Mouse (Mus musculus) midbrain, embryonic 16.5 days (tissue): ENCODE measurements at regions not wholly inside any gene's neighbourhood (a gene's known extent, or its start where the extent isn't known, plus 50 kb on each side); places are given as distances from the start of the nearest gene placed in this dataset.

Experiments used
- ATAC-seq: fragments of 200-750 bp; cut with Nextera tagmentation; 2 replicates; pipeline ENCODE4 v1.8.0; 2017; ENCODE audit warnings: moderate TSS enrichment
- H3K27ac ChIP-seq: fragments of 300-500 bp; sonication (generic); 2 replicates; pipeline ENCODE4 v1.5.1; 2014; ENCODE audit warnings: mild to moderate bottlenecking, low read length, mixed read lengths
- H3K27me3 ChIP-seq: fragments of 300-500 bp; sonication (generic); 2 replicates; pipeline ENCODE4 v1.6.1; 2014; ENCODE audit warnings: low read depth, low read length, mixed read lengths; ENCODE audit not compliant: control insufficient read depth, insufficient read depth
- H3K36me3 ChIP-seq: fragments of 300-500 bp; sonication (generic); 2 replicates; pipeline ENCODE4 v1.6.1; 2014; ENCODE audit warnings: mild to moderate bottlenecking, low read length, moderate library complexity, mixed read lengths; ENCODE audit not compliant: control insufficient read depth, insufficient read depth
- H3K4me1 ChIP-seq: fragments of 300-500 bp; sonication (generic); 2 replicates; pipeline ENCODE4 v1.6.1; 2014; ENCODE audit warnings: mild to moderate bottlenecking, low read length, mixed read lengths; ENCODE audit not compliant: control insufficient read depth, insufficient read depth
- H3K4me2 ChIP-seq: fragments of 300-500 bp; sonication (generic); 2 replicates; pipeline ENCODE4 v1.6.1; 2014; ENCODE audit warnings: mild to moderate bottlenecking, low read length, mixed read lengths
- H3K4me3 ChIP-seq: fragments of 300-500 bp; sonication (generic); 2 replicates; pipeline ENCODE4 v1.5.1; 2014; ENCODE audit warnings: low read depth, mild to moderate bottlenecking, low read length, moderate library complexity, mixed read lengths
- H3K9ac ChIP-seq: fragments of 300-500 bp; sonication (generic); 2 replicates; pipeline ENCODE4 v1.6.1; 2014; ENCODE audit warnings: low read depth, low read length, mixed read lengths
- H3K9me3 ChIP-seq: fragments of 300-500 bp; sonication (generic); replicated peaks from 2 replicates; pipeline ENCODE4 v1.6.1; 2014; ENCODE audit warnings: mild to moderate bottlenecking, low read length, mixed read lengths; ENCODE audit not compliant: control insufficient read depth, poor library complexity, severe bottlenecking
- WGBS: fragments of 180-500 bp; shearing (Covaris S2); extraction: QIAGEN DNeasy Blood & Tissue Kit; methylation state at CpG from one replicate; pipeline ENCODE4 v1.1.7; 2014; 5-methylcytosine and 5-hydroxymethylcytosine counted together

GRCm38 (mm10) chr15:51565543-51565942 is 2319.2 kb upstream of the Gm7489 start:
- Histone ChIP-seq H3K9ac (no peak overlapping the region), H3K27me3 (no peaks in the 10 kb centered on the region), H3K9me3 (no peaks in the 10 kb centered on the region), H3K4me1 (no peaks in the 10 kb centered on the region), H3K36me3 (no peaks in the 10 kb centered on the region), H3K27ac (no peak overlapping the region), H3K4me3 (no peak overlapping the region), H3K4me2 (no peak overlapping the region)
- WGBS, result 85% methylated on average over 3 of the region's 3 CpGs
- no peak for ATAC-seq

- WGBS, result 93% methylated on average over 1 of the region's 1 CpGs
- H3K9ac ChIP-seq, result no peak overlapping the region
- H3K9me3 ChIP-seq, result no peaks in the 10 kb centered on the region
- no peak overlapping the region for H3K4me2 ChIP-seq
- H3K4me1 ChIP-seq, result no peaks in the 10 kb centered on the region
- no peak for ATAC-seq
- H3K27me3 ChIP-seq, result no peaks in the 10 kb centered on the region
- H3K4me3 ChIP-seq, result no peak overlapping the region
- no peaks in the 10 kb centered on the region for H3K36me3 ChIP-seq
- H3K27ac ChIP-seq, result no peak overlapping the region
These were observed 2314.1 kb upstream of the Gm7489 start for GRCm38 (mm10) chr15:51570631-51571030.

GRCm38 (mm10) chr15:51574538-51575105 is 2310.1 kb upstream of the Gm7489 start:
- Histone ChIP-seq H3K4me1 (no peaks in the 10 kb centered on the region), H3K27me3 (no peaks in the 10 kb centered on the region), H3K36me3 (no peaks in the 10 kb centered on the region), H3K27ac (no peak overlapping the region), H3K9me3 (no peaks in the 10 kb centered on the region), H3K9ac (no peak overlapping the region), H3K4me2 (no peak overlapping the region), H3K4me3 (no peak overlapping the region)
- ATAC-seq, result no peak
- 77% methylated on average over 8 of the region's 8 CpGs for WGBS

- H3K27me3 ChIP-seq, result no peaks in the 10 kb centered on the region
- no peaks in the 10 kb centered on the region for H3K36me3 ChIP-seq
- no peak overlapping the region for H3K27ac ChIP-seq
- ATAC-seq, result no peak
- H3K4me3 ChIP-seq, result no peak overlapping the region
- H3K4me1 ChIP-seq, result no peaks in the 10 kb centered on the region
- no peak overlapping the region for H3K9ac ChIP-seq
- no peaks in the 10 kb centered on the region for H3K9me3 ChIP-seq
- no peak overlapping the region for H3K4me2 ChIP-seq
- 82% methylated on average over 1 of the region's 1 CpGs for whole genome bisulfite sequencing
These were observed 2301.1 kb upstream of the Gm7489 start for GRCm38 (mm10) chr15:51583636-51584035.

GRCm38 (mm10) chr15:51586146-51586545 is 2298.6 kb upstream of the Gm7489 start:
- no peak overlapping the region for H3K4me3 ChIP-seq
- no peaks in the 10 kb centered on the region for H3K9me3 ChIP-seq
- H3K9ac ChIP-seq, result no peak overlapping the region
- no peaks in the 10 kb centered on the region for H3K4me1 ChIP-seq
- no peak overlapping the region for H3K27ac ChIP-seq
- WGBS, result 80% methylated on average over 5 of the region's 5 CpGs
- H3K27me3 ChIP-seq, result no peaks in the 10 kb centered on the region
- H3K36me3 ChIP-seq, result no peaks in the 10 kb centered on the region
- H3K4me2 ChIP-seq, result no peak overlapping the region
- ATAC-seq, result no peak

GRCm38 (mm10) chr15:51591406-51592068 is 2293.2 kb upstream of the Gm7489 start:
- peak overlapping the region; percentile 42 for H3K4me2 ChIP-seq
- H3K36me3 ChIP-seq, result no peaks in the 10 kb centered on the region
- H3K4me3 ChIP-seq, result no peak overlapping the region
- H3K27ac ChIP-seq, result no peak overlapping the region
- H3K4me1 ChIP-seq, result peaks cover 4% of the 10 kb centered on the region; the same call in 1 of the 2 replicates
- no peak for ATAC-seq
- no peaks in the 10 kb centered on the region for H3K27me3 ChIP-seq
- H3K9me3 ChIP-seq, result no peaks in the 10 kb centered on the region
- no peak overlapping the region for H3K9ac ChIP-seq
- WGBS, result 45% methylated on average over 17 of the region's 17 CpGs

- ATAC-seq, result peak; percentile 85
- Histone ChIP-seq H3K9ac (no peak overlapping the region), H3K36me3 (no peaks in the 10 kb centered on the region), H3K27me3 (no peaks in the 10 kb centered on the region), H3K4me2 (peak overlapping the region; percentile 42), H3K4me3 (no peak overlapping the region), H3K27ac (no peak overlapping the region), H3K9me3 (no peaks in the 10 kb centered on the region), H3K4me1 (peaks cover 4% of the 10 kb centered on the region; the same call in 1 of the 2 replicates)
- 34% methylated on average over 9 of the region's 9 CpGs for WGBS
These were observed 2292.7 kb upstream of the Gm7489 start for GRCm38 (mm10) chr15:51592069-51592435.

GRCm38 (mm10) chr15:51592511-51593498 is 2291.9 kb upstream of the Gm7489 start:
- Histone ChIP-seq H3K4me3 (no peak overlapping the region), H3K4me1 (peaks cover 4% of the 10 kb centered on the region; the same call in 1 of the 2 replicates), H3K27ac (no peak overlapping the region), H3K4me2 (no peak overlapping the region), H3K27me3 (no peaks in the 10 kb centered on the region), H3K9me3 (no peaks in the 10 kb centered on the region), H3K9ac (no peak overlapping the region), H3K36me3 (no peaks in the 10 kb centered on the region)
- no peak for ATAC-seq
- 84% methylated on average over 13 of the region's 13 CpGs for WGBS

- no peak overlapping the region for H3K4me2 ChIP-seq
- WGBS, result 76% methylated on average over 5 of the region's 5 CpGs
These were observed 2290.6 kb upstream of the Gm7489 start for GRCm38 (mm10) chr15:51594060-51594459.

More at GRCm38 (mm10) chr15:51594060-51594459, 2290.6 kb upstream of the Gm7489 start:
- no peaks in the 10 kb centered on the region for H3K27me3 ChIP-seq
- no peak overlapping the region for H3K27ac ChIP-seq
- no peak overlapping the region for H3K9ac ChIP-seq
- ATAC-seq, result no peak
- H3K4me3 ChIP-seq, result no peak overlapping the region
- no peaks in the 10 kb centered on the region for H3K9me3 ChIP-seq
- H3K4me1 ChIP-seq, result peaks cover 4% of the 10 kb centered on the region; the same call in 1 of the 2 replicates
- H3K36me3 ChIP-seq, result no peaks in the 10 kb centered on the region
